Mouse (Mus musculus): ENCODE data around the gene Adcy6. TPM values are rescaled to one million over a fixed set of nuclear protein-coding genes. Genes with fewer than 3 reads are reported as not detected.

The Adcy6 gene
- polyA plus RNA-seq, 1 experiment from 2014 or later = 46.7 TPM

- WGBS = 77% methylated on average over 7 of the region's 7 CpGs
- Histone ChIP-seq H3K4me1 (replicated peaks) (peaks cover 32% of the 10 kb centered on the region), H3K36me3 (no peaks in the 10 kb centered on the region), H3K27me3 (replicated peaks) (peaks cover 42% of the 10 kb centered on the region), H3K27ac (ENCODE audit: poor library complexity, severe bottlenecking) (no peak overlapping the region), H3K9ac (no peak overlapping the region), H3K9me3 (replicated peaks) (0 out of 2 replicates have a peak, but pooled peaks cover 4% of the 10 kb centered on the region), H3K4me3 (no peak overlapping the region), H3K4me2 (no peak overlapping the region)
- ATAC-seq (ENCODE audit: insufficient number of reproducible peaks, low FRiP score) = no peak
Measured at GRCm38 (mm10) chr15:98626487-98627212, 16.8 kb upstream of the Adcy6 start.

DNA sequence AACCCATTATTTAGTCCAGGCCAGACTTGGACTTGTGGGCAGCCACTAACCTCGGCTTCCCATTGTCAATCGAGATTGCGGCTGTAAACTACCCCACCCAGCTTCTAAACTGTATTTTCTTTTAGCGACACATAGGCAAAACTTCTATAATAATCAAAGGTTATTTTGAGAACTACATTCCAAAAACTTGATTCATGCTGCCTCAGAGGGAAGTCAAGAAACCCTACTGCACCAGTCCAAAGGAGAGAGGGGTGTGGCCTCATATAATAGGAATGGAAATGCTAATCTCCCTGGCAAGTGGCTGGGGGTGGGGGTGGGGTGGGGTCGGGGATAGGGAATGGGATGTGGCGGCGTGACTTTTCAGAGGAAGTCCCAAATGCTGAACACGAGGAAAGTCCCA, 16.2 kb upstream of the Adcy6 start:
- 33% methylated on average over 8 of the region's 8 CpGs for WGBS
- H3K27ac ChIP-seq (ENCODE audit: poor library complexity, severe bottlenecking) = no peak overlapping the region

GRCm38 (mm10) chr15:98623361-98623821, 13.5 kb upstream of the Adcy6 start:
- Histone ChIP-seq H3K27ac (ENCODE audit: poor library complexity, severe bottlenecking) (no peak overlapping the region), H3K27me3 (replicated peaks) (peaks cover 27% of the 10 kb centered on the region; the same call in 1 of the 2 replicates), H3K36me3 (no peaks in the 10 kb centered on the region), H3K9ac (no peak overlapping the region), H3K4me2 (no peak overlapping the region), H3K4me1 (replicated peaks) (peaks cover 15% of the 10 kb centered on the region), H3K9me3 (replicated peaks) (peaks cover 4% of the 10 kb centered on the region; the same call in 1 of the 2 replicates), H3K4me3 (no peak overlapping the region)
- ATAC-seq (ENCODE audit: insufficient number of reproducible peaks, low FRiP score) = no peak
- WGBS = 52% methylated on average over 5 of the region's 5 CpGs

More for the DNA sequence above, 16.2 kb upstream of the Adcy6 start:
- Histone ChIP-seq H3K4me2 (no peak overlapping the region), H3K9me3 (replicated peaks) (0 out of 2 replicates have a peak, but pooled peaks cover 4% of the 10 kb centered on the region), H3K36me3 (no peaks in the 10 kb centered on the region), H3K4me1 (replicated peaks) (peaks cover 28% of the 10 kb centered on the region), H3K27me3 (replicated peaks) (peaks cover 37% of the 10 kb centered on the region), H3K9ac (no peak overlapping the region; the same call in 1 of the 2 replicates), H3K4me3 (no peak overlapping the region)
- ATAC-seq (ENCODE audit: insufficient number of reproducible peaks, low FRiP score) = no peak

DNA sequence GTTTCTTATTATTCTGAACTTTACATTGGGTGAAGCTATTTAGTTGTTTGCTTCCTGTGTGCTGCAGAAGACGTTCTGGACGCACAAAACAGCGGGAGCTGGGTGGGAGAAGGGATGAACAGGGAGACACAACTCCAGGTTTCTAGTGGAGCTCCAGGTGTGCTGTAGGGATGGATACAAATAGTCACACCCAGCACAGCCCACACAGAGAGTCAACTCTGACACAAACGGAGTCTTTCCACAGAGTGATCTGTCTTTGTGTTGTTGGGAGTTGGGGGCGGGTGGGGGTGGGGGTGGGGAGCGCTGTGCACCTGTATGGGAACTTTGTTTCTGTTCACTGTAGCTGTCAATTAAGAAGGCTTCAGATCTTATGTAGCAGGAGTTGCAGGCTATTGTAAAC, 12.8 kb upstream of the Adcy6 start:
- Histone ChIP-seq H3K4me2 (no peak overlapping the region), H3K27me3 (replicated peaks) (peaks cover 30% of the 10 kb centered on the region; the same call in 1 of the 2 replicates), H3K4me1 (replicated peaks) (peaks cover 15% of the 10 kb centered on the region), H3K36me3 (no peaks in the 10 kb centered on the region), H3K9ac (no peak overlapping the region), H3K4me3 (no peak overlapping the region), H3K9me3 (replicated peaks) (peaks cover 4% of the 10 kb centered on the region; the same call in 1 of the 2 replicates), H3K27ac (ENCODE audit: poor library complexity, severe bottlenecking) (no peak overlapping the region)
- WGBS = 35% methylated on average over 6 of the region's 6 CpGs
- no peak for ATAC-seq (ENCODE audit: insufficient number of reproducible peaks, low FRiP score)

DNA sequence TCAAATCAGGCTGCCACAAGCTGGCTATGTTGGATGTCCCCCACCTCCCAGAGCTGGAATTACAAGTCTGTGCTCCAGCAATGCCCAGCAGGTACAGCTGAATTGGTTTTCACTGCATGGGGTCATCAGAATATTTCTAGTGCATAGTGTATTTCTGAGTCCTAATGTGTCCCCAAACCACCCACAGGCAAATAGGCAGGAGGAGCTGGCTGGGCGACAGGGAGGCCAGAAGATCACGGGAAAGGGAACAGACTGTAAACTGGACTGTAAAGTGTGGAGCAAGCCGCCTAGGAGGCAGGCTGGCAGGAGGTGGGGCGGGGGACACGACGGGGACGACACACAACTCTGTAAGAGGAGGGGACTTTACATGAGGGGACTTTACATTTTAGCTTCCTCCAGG, 12.3 kb upstream of the Adcy6 start:
- Histone ChIP-seq H3K27ac (ENCODE audit: poor library complexity, severe bottlenecking) (no peak overlapping the region), H3K9ac (no peak overlapping the region), H3K4me1 (replicated peaks) (peaks cover 15% of the 10 kb centered on the region), H3K27me3 (replicated peaks) (peaks cover 26% of the 10 kb centered on the region; the same call in 1 of the 2 replicates), H3K4me2 (no peak overlapping the region), H3K9me3 (replicated peaks) (peaks cover 4% of the 10 kb centered on the region; the same call in 1 of the 2 replicates), H3K36me3 (no peaks in the 10 kb centered on the region), H3K4me3 (0 out of 2 replicates have a peak overlapping the region, but pooled peaks have one; percentile 2)
- ATAC-seq (ENCODE audit: insufficient number of reproducible peaks, low FRiP score) = no peak
- 8% methylated on average over 7 of the region's 7 CpGs for WGBS

- WGBS = under 1% methylated on average over 12 of the region's 12 CpGs
- peaks cover 33% of the 10 kb centered on the region for H3K4me1 ChIP-seq (replicated peaks)
- H3K27me3 ChIP-seq (replicated peaks) = peaks cover 15% of the 10 kb centered on the region; the same call in 1 of the 2 replicates
- H3K9me3 ChIP-seq (replicated peaks) = no peaks in the 10 kb centered on the region; the same call in 1 of the 2 replicates
- peak overlapping the region; percentile 48 for H3K4me2 ChIP-seq
- H3K36me3 ChIP-seq = no peaks in the 10 kb centered on the region
- H3K9ac ChIP-seq = 0 out of 2 replicates have a peak overlapping the region, but pooled peaks have one; percentile 29
- H3K4me3 ChIP-seq = no peak overlapping the region
- ATAC-seq (ENCODE audit: insufficient number of reproducible peaks, low FRiP score) = no peak
- no peak overlapping the region for H3K27ac ChIP-seq (ENCODE audit: poor library complexity, severe bottlenecking)
Measured at GRCm38 (mm10) chr15:98617176-98617537, 7.3 kb upstream of the Adcy6 start.

DNA sequence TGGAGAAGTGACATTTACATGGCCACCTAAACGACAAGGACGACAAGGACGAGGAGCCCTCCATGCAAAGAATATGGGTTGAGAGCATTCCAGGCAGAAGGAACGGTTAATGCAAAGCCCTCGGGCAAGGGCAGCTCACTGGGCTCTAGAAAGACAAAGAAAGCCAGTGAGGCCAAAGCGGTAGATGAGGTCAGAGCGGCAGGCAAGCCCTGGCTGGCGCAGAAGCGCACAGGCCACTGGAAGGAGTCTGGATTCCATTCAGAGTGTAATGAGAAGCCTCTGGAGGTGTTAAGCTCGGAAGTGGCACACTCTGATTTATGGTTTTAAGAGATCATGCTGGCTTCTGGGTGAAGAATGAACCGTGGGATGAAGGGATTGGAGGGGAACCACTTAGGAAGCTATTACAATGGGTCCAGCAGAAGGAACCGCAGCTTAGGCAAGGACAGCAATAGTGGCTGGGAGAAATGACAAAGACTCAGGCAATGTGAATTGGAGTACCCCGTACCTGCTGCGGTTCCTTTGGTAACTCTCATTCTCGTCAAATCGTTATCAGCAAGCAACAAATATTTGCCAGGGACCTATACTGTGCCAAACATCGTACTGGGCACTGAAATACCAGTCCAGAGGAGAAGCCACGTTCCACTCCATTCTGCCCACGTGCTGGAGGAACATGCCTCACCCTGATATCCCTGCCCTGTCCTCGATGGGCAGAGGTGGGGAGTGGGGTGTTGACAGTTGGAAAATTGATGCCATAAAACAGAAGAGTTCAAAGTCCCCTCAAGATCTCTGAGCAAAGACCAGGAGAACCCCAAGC, 6.7 kb upstream of the Adcy6 start:
- Histone ChIP-seq H3K27me3 (replicated peaks) (peaks cover 13% of the 10 kb centered on the region; the same call in 1 of the 2 replicates), H3K4me2 (peak overlapping the region; percentile 48), H3K9ac (0 out of 2 replicates have a peak overlapping the region, but pooled peaks have one; percentile 29), H3K9me3 (replicated peaks) (no peaks in the 10 kb centered on the region; the same call in 1 of the 2 replicates), H3K36me3 (no peaks in the 10 kb centered on the region), H3K4me1 (replicated peaks) (peaks cover 32% of the 10 kb centered on the region), H3K27ac (ENCODE audit: poor library complexity, severe bottlenecking) (peak overlapping the region; percentile 42), H3K4me3 (no peak overlapping the region)
- WGBS = 35% methylated on average over 20 of the region's 20 CpGs
- ATAC-seq (ENCODE audit: insufficient number of reproducible peaks, low FRiP score) = no peak

GRCm38 (mm10) chr15:98615751-98616150, 5.9 kb upstream of the Adcy6 start:
- peaks cover 32% of the 10 kb centered on the region for H3K4me1 ChIP-seq (replicated peaks)
- H3K9me3 ChIP-seq (replicated peaks) = no peaks in the 10 kb centered on the region; the same call in 1 of the 2 replicates
- ATAC-seq (ENCODE audit: insufficient number of reproducible peaks, low FRiP score) = no peak
- peak overlapping the region; percentile 14; the same call in 1 of the 2 replicates for H3K4me2 ChIP-seq
- H3K36me3 ChIP-seq = no peaks in the 10 kb centered on the region
- WGBS = 44% methylated on average over 6 of the region's 6 CpGs
- H3K27me3 ChIP-seq (replicated peaks) = peaks cover 13% of the 10 kb centered on the region; the same call in 1 of the 2 replicates
- H3K27ac ChIP-seq (ENCODE audit: poor library complexity, severe bottlenecking) = peak overlapping the region; percentile 42
- no peak overlapping the region for H3K9ac ChIP-seq
- no peak overlapping the region for H3K4me3 ChIP-seq

DNA sequence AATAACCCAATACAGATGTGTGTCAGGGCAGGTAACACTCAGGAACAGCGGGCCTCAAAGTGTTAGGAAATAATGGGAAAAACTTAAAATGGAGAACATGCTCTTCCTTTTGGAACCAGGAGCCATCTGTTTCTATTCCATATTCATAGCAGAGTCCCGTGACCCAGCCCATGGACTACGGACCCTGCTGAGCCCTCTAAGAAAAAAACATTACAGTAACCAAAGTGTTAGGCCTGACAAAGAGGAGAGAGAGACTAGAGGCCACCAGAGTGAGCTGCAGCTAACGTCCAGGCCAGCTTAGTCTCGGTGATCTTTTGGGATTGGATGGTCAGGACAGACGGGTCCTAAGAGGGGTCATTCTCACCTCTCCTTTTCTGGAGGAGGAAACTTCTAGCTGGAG, 5.1 kb upstream of the Adcy6 start:
- peak overlapping the region; percentile 37 for H3K27ac ChIP-seq (ENCODE audit: poor library complexity, severe bottlenecking)
- 60% methylated on average over 6 of the region's 6 CpGs for whole genome bisulfite sequencing

DNA sequence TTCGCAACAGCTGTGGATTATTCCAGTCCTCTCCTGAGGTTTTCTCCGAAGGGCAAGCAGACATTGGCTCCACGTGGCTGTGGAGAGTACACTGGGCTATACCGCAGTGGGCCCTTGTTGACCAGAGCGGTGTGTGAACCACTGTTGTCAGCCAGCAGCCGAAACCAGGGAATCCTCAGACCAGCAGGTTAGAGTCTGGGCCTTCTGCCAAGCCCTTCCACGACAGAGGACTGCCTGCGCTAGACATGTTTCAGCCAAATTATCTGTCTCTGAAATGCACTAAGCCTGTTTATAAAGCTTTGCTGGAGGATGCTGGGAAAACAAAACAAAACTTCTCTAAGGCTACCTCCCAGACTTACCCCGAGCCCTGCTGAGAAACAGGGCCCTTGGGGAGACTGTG, 4.7 kb upstream of the Adcy6 start:
- peak overlapping the region; percentile 37 for H3K27ac ChIP-seq (ENCODE audit: poor library complexity, severe bottlenecking)
- H3K27me3 ChIP-seq (replicated peaks) = peaks cover 10% of the 10 kb centered on the region; the same call in 1 of the 2 replicates
- H3K36me3 ChIP-seq = no peaks in the 10 kb centered on the region
- peaks cover 32% of the 10 kb centered on the region for H3K4me1 ChIP-seq (replicated peaks)
- H3K4me3 ChIP-seq = no peak overlapping the region
- H3K4me2 ChIP-seq = no peak overlapping the region
- no peak overlapping the region for H3K9ac ChIP-seq
- H3K9me3 ChIP-seq (replicated peaks) = no peaks in the 10 kb centered on the region; the same call in 1 of the 2 replicates
- no peak for ATAC-seq (ENCODE audit: insufficient number of reproducible peaks, low FRiP score)
- WGBS = 44% methylated on average over 9 of the region's 9 CpGs

More for the DNA sequence above, 5.1 kb upstream of the Adcy6 start:
- Histone ChIP-seq H3K4me2 (no peak overlapping the region), H3K4me3 (no peak overlapping the region), H3K9ac (no peak overlapping the region), H3K27me3 (replicated peaks) (peaks cover 10% of the 10 kb centered on the region; the same call in 1 of the 2 replicates), H3K36me3 (no peaks in the 10 kb centered on the region), H3K4me1 (replicated peaks) (peaks cover 32% of the 10 kb centered on the region), H3K9me3 (replicated peaks) (no peaks in the 10 kb centered on the region; the same call in 1 of the 2 replicates)
- no peak for ATAC-seq (ENCODE audit: insufficient number of reproducible peaks, low FRiP score)

- Histone ChIP-seq H3K36me3 (no peaks in the 10 kb centered on the region), H3K4me1 (replicated peaks) (peaks cover 34% of the 10 kb centered on the region), H3K27me3 (replicated peaks) (no peaks in the 10 kb centered on the region), H3K9ac (no peak overlapping the region), H3K27ac (ENCODE audit: poor library complexity, severe bottlenecking) (no peak overlapping the region), H3K4me2 (no peak overlapping the region), H3K9me3 (replicated peaks) (no peaks in the 10 kb centered on the region), H3K4me3 (no peak overlapping the region)
- ATAC-seq (ENCODE audit: insufficient number of reproducible peaks, low FRiP score) = no peak
- 83% methylated on average over 3 of the region's 3 CpGs for WGBS
Measured at GRCm38 (mm10) chr15:98612229-98612628, 2.4 kb upstream of the Adcy6 start.

All from heart, embryonic 12.5 days (tissue).